Mouse (Mus musculus) thymus, adult 2 months (tissue): Measurements from ENCODE around the gene Il4. TPM values are rescaled to one million over a fixed set of nuclear protein-coding genes. Genes with fewer than 3 reads are reported as not detected.

Experiments used
- DNase-seq: peaks from one replicate; pipeline ENCODE4 v3.0.0; 2021
- H3K27ac ChIP-seq: fragments of 200-500 bp; 2 replicates; pipeline ENCODE4 v1.5.1; 2012; ENCODE audit warnings: low read length, control low read depth; ENCODE audit not compliant: control insufficient read depth, insufficient read depth
- H3K27me3 ChIP-seq: fragments of 200-500 bp; 2 replicates; pipeline ENCODE4 v1.6.1; 2012; ENCODE audit warnings: mild to moderate bottlenecking, low read length, moderate library complexity, mixed read lengths; ENCODE audit not compliant: control insufficient read depth, insufficient read depth
- H3K36me3 ChIP-seq: fragments of 200-500 bp; 2 replicates; pipeline ENCODE4 v1.6.1; 2012; ENCODE audit warnings: mild to moderate bottlenecking, low read length, moderate library complexity; ENCODE audit not compliant: control insufficient read depth, insufficient read depth
- H3K4me1 ChIP-seq: fragments of 200-500 bp; replicated peaks from 2 replicates; pipeline ENCODE4 v1.6.1; 2012; ENCODE audit warnings: low read length; ENCODE audit not compliant: control insufficient read depth, insufficient read depth
- H3K4me3 ChIP-seq: fragments of 200-500 bp; 2 replicates; pipeline ENCODE4 v1.5.1; 2012; ENCODE audit warnings: mild to moderate bottlenecking, low read length, control low read depth, moderate library complexity; ENCODE audit not compliant: control insufficient read depth, insufficient read depth
- CTCF ChIP-seq: fragments of 200-500 bp; IDR thresholded peaks from 2 replicates; pipeline ENCODE4 v1.5.1; 2012; ENCODE audit warnings: mild to moderate bottlenecking, control low read depth, low read length, moderate library complexity, borderline replicate concordance; ENCODE audit not compliant: control insufficient read depth, poor library complexity, insufficient read depth; ENCODE audit errors: extremely low read depth
- POLR2A ChIP-seq: fragments of 200-500 bp; IDR thresholded peaks from 2 replicates; pipeline ENCODE4 v1.6.1; 2012; ENCODE audit warnings: mild to moderate bottlenecking, low read length, control low read depth, moderate library complexity; ENCODE audit not compliant: control insufficient read depth, poor library complexity, insufficient read depth; ENCODE audit errors: extremely low read depth
- WGBS: fragments of 180-500 bp; shearing (Covaris S2); methylation state at CpG from one replicate; pipeline ENCODE4 v1.1.7; 2018; 5-methylcytosine and 5-hydroxymethylcytosine counted together
- polyA plus RNA-seq: library from polyadenylated mRNA; depleted of rRNA; stranded (reverse); fragments of >200 nt; gene quantifications from 2 replicates; pipeline ENCODE4 v1.2.3, GENCODE M21; 2012; rRNA removed

Il4 gene
- 0.55 TPM in 1 of 2 replicates, not detected in the other for polyA plus RNA-seq

DNA sequence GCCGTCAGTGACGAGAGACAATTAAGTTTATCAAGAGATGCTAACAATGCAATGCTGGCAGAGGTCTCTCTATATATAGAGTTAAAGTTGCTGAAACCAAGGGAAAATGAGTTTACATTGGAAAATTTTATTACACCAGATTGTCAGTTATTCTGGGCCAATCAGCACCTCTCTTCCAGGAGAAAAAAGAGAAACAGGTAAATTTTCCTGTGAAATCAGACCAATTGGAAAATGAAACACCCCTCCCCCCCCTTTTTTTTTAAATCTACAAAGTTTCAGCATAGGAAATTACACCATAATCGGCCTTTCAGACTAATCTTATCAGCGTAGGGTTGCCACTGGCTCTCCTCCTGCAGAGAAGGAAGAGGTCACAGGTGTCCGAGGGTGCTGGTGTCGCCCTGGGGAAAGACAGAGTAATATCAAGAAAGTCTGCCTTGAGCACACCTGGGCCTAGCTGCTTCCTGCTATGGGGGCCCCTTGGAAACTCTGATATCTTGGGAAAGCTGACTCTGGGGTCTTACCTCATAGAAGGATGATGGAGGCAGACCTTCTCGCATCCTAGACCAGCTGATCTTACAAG lies at the start of gene Il4:
Gene Il4, minus strand, starts transcription at position 51 of the 580 bp plus-strand sequence.
- Histone ChIP-seq H3K4me1 (no peaks in the 10 kb centered on the region), H3K27me3 (no peaks in the 10 kb centered on the region), H3K27ac (no peak within 1 kb of the TSS), H3K4me3 (no peak within 1 kb of the TSS), H3K36me3 (no peaks in the 10 kb centered on the region)
- DNase-seq = no peak
- WGBS = 67% methylated on average over 7 of the region's 7 CpGs
- TF ChIP-seq CTCF (no peak), POLR2A (no peak)

DNA sequence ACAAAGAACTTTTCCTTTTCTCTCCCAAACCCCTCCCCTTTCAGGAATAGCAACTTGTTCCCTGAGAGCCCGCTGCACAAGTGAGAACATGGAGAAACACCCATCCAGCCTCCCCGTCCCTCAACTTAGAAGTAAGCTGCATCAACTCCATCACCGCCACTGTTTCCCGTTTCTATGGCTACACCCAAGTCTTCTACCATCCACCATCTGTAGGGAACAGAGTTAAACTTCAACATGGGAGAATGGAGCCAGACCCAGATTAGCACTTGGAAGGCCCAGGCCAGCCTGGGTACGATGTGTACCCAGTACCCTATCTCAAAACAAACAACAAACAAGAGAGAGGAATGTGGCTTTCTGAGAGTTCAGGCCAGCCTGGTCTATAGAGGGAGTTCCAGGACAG lies 45.6 kb upstream of the Il4 start:
- DNase-seq = no peak
- no peaks in the 10 kb centered on the region for H3K4me1 ChIP-seq
- no peaks in the 10 kb centered on the region for H3K27me3 ChIP-seq
- no peak overlapping the region for H3K4me3 ChIP-seq
- H3K36me3 ChIP-seq = peaks cover 28% of the 10 kb centered on the region
- 0 out of 2 replicates have a peak overlapping the region, but pooled peaks have one; percentile 28 for H3K27ac ChIP-seq
- WGBS = 98% methylated on average over 5 of the region's 5 CpGs
- TF ChIP-seq CTCF (no peak), POLR2A (no peak)

DNA sequence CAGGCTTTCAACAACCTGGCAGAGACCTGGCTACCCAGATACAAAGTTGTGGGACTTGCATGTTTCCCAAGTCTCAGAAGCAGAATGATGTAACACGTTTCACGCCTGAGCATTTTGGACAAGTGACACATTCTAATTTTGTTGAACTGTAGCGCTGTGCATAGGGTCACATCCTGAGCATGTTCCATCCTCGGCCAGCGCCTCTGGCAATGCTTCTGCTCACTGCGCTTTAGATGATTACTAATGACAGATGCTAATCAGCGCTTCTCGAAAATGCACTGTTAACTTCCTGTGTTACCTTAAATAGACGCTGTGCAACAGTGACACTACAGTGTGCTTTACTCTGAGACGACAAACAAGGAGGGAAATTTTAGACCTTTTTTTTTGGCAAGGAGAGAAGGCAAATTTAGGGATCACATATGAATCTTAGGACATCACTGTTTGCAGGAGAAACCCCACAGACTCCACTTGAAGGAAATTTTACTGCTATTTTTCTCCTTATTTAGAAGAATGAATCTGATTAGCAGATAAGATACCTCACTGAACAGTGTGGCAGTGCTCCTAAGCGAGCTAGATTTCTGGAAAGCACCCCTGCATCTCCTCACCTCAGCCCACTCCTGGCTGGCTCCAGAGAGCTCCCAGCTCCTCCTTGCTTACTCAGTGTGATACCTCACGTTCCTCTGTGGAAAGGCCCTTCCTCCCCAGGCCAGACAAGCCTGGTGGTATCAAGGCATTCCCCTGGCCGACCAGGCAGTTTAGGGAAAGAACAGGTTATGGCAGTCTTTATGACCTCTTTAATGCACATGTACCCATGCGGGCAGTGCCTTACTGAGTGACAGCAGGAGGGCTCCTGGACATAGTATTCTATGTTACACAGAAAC lies 44.6 kb upstream of the Il4 start:
- no peak for DNase-seq
- Histone ChIP-seq H3K27me3 (no peaks in the 10 kb centered on the region), H3K27ac (no peak overlapping the region), H3K36me3 (peaks cover 18% of the 10 kb centered on the region), H3K4me3 (no peak overlapping the region), H3K4me1 (no peaks in the 10 kb centered on the region)
- WGBS = 74% methylated on average over 14 of the region's 14 CpGs
- no peak for TF ChIP-seq CTCF
- no peak for TF ChIP-seq POLR2A

DNA sequence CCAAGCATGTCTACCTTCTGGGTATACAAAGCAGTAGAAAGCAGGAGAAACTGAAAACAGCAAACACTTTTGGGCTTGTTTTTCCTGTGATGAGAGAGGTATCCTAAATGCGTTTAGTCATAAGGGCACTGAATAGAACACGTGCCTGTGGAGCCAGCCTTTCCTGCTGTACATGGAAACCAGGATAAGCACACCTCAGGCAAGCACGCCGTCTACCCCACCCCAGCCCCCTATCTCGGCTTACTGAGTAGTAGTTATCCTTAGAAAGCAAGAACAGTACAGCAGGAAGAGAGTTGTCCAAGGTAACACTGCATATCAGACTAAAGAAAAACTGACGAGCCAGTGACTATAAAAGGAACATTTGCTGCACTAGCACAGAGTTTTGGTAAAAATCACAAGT lies 39.4 kb upstream of the Il4 start:
- H3K36me3 ChIP-seq = peaks cover 11% of the 10 kb centered on the region

DNA sequence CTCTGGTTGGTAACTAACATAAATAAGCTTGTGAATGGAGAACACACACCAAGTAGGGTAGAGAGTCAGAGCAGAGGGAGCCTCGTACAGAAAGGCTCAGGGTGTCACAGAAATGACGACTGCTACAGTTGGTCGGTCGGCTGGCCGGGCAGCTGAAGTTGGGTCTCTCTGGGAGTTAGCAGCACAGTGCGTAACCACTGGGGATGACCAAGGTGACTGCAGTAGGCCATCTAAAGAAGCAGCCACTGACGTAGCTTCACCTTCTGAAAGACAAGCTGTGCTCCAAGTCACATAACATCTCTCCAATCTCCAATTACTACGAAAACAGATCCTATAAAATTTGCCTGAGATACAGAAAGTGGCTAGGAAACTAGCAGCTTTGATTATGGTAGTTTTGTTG lies 38.9 kb upstream of the Il4 start:
- H3K4me1 ChIP-seq = no peaks in the 10 kb centered on the region
- DNase-seq = no peak
- H3K36me3 ChIP-seq = peaks cover 14% of the 10 kb centered on the region
- H3K27ac ChIP-seq = no peak overlapping the region
- H3K4me3 ChIP-seq = no peak overlapping the region
- H3K27me3 ChIP-seq = no peaks in the 10 kb centered on the region
- 97% methylated on average over 8 of the region's 8 CpGs for WGBS
- TF ChIP-seq POLR2A (no peak), CTCF (no peak)

More for the DNA sequence above, 39.4 kb upstream of the Il4 start:
- H3K4me1 ChIP-seq = no peaks in the 10 kb centered on the region
- 94% methylated on average over 6 of the region's 6 CpGs for WGBS
- H3K27ac ChIP-seq = no peak overlapping the region
- H3K27me3 ChIP-seq = no peaks in the 10 kb centered on the region
- TF ChIP-seq POLR2A (no peak), CTCF (no peak)
- H3K4me3 ChIP-seq = no peak overlapping the region
- DNase-seq = no peak

DNA sequence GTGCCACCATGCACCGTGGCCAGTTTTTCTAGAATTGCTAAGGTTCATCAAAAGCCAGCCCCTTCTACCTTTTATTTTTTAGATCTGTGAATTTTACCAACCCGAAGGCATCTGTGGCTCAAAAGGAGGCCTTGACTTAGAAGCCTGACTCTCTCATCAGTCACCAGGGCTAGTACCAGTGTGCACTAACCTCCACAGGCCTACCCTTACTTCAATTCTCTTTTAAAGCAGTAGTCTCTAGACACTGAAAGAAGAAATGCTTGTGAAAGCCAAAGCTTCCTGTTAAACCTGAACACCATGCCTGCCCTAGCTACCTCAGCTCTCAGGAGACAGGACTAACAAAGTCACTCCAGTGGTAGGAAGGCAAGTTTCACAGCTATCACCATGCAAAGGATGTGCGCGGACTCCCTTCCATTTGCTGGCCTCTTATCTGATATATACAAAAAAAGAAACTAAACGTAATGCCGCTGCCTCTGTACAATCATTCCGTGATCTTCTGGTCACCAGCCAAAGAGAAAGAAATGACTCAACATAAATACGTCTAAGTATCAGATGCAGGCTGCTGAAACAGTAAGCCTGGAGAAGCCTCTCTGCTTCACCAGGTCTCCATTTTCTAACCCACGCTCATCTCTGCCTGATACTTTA lies 38.2 kb upstream of the Il4 start:
- TF ChIP-seq CTCF (no peak), POLR2A (no peak)
- WGBS = 59% methylated on average over 9 of the region's 9 CpGs
- Histone ChIP-seq H3K36me3 (peaks cover 19% of the 10 kb centered on the region), H3K4me1 (no peaks in the 10 kb centered on the region), H3K27me3 (no peaks in the 10 kb centered on the region), H3K27ac (no peak overlapping the region), H3K4me3 (no peak overlapping the region)
- DNase-seq = no peak
